Mouse (Mus musculus) adrenal gland, adult 8-10 months (tissue): Measurements from ENCODE around the gene Teddm1b. TPM values are rescaled to one million over a fixed set of nuclear protein-coding genes. Genes with fewer than 3 reads are reported as not detected.
A peak's percentile ranks its signal among the peaks of the same experiment; 100 is the strongest.
"Not testable (repeated sequence)": the region's sequence is repeated elsewhere in the genome, so short reads cannot be mapped to it uniquely, and the experiment has no call there.

Source experiments
- DNase-seq: peaks from one replicate; pipeline ENCODE4 v3.0.0; 2022
- total RNA-seq, 4 experiments: library from RNA; stranded (reverse); gene quantifications; 2 replicates each; pipeline ENCODE4 v1.2.4; 2022

The Teddm1b gene
- total RNA-seq, result under 1 TPM in 1 of 4 experiments, not detected in 3; 0.14 TPM

DNA sequence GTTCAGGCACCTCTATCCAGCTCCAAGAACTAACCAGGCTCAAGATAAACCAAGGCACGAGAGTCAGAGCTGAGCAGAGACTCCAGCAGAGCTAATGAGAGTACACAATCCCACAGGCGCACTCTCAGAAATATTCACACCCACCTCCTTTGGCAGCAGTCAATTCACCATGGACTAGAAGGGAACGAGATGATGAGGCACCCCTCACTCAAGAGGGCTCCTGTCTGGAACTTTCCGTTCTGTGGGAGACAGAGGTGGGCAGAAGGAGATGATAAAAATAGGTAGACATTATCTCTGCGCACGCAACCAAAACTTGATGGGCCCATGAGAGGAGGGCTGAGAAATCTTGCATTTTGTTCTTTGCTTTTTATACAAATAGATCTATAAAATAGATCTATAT lies at the start of gene Teddm1b:
Gene Teddm1b, plus strand, starts transcription at position 301 of the 400 bp plus-strand sequence.
- no peak for DNase-seq

DNA sequence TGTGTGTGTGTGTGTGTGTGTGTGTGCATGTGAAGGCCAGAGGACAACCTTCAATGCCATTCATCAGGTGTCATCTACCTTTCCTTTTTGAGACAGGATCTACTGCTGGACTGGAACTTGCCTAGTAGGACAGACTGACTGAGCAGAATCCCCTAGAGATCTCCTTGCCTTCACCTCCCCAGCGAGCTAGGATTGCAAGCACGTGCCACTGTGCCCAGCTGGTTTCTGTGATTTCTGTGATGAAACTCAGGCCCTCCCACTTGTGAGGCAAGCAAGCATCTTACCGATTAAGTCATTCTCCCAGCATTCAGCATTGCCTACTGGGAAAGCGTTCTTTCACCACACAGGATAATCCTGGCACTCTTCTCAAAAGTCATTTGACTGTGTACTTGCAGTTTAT lies 43.4 kb upstream of the Teddm1b start:
- peak; percentile 12 for DNase-seq

DNA sequence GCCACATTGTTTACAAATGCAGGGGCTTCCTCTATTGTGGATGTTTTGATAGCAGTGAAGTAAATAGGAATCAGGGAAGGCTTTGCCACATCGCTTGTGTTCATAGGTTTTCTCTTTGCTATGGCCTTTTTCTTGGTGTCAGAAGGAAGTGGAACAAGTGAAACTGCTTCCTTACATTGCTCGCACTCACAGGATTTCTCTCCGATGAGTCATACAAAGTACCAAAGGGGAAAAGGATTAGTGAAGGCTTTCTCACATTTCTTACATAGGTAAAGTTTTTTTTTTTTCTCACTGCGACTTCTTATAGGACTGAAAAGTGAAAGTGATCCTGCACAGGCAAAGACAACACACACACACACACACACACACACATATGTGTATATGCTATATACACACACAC lies 38.1 kb upstream of the Teddm1b start:
- no peak for DNase-seq

DNA sequence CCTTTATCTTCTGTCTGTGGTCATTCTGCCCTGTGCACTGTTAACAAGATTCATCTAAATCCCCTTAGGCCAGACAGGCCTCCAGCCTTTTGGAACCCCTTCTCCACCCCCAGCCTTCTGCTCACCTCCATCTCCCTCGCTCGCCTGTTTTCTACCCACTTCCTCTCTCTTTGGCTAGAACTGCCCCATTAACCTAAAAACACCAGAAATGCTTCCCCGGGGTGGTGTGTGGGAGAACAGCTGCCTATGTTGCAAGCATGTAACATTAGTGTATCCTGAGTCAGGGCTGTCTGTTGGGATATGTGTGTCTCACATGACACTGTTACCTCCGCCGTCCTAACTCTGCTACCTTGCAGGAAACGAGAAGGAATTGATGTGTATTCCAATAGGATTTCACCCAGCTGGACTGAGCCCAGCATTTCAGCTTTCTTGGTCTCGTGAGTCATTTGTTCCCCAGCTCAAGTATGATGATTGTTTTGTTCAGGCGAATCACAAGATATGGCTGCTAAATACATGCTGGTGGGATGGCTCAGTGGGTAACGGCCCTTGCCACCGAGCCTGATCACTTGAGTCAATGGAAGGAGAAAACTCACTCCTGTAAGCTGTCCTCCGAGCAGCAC lies 31.9 kb upstream of the Teddm1b start:
- no peak for DNase-seq

DNA sequence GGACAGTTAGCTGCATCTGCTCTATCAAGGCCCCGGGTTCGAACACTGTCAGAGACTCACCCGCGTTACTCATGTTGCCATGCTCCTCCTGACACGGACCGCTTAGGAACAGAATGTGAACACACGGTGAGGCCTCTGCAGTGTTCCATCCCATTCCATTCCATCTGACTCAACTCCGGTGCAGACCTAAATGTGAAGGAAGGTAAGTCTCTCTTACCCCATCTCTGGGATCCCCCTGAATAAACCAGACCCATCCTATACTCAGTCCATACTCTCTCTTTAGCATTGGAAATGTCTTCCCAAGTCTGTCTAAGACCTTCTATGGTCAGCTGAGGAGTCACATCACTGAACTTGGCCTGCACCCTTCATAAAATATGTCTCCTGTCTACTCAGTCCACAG lies 30.1 kb upstream of the Teddm1b start, which contains the start of gene Rgsl1:
Gene Rgsl1, minus strand, starts transcription at position 101 of the 400 bp plus-strand sequence.
- DNase-seq, result no peak

DNA sequence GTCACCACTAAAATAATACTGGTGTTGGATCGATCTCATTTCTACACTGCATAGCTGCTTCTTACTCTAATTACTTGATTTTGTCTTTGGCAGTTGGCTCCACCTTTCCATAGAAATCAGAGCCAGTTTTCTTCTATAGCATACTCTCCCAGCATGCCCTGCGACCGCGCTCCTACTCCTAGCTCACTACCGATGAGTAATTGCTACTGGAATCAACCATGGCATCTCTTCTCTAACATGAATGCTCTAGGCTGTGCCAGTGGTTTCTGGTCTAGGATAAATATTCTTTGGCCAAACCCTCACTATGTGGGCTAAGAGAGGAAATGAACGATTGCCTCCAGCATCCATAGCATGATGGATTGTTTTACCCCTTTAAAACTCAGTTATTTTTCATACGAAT lies 27.7 kb upstream of the Teddm1b start:
- DNase-seq, result no peak

DNA sequence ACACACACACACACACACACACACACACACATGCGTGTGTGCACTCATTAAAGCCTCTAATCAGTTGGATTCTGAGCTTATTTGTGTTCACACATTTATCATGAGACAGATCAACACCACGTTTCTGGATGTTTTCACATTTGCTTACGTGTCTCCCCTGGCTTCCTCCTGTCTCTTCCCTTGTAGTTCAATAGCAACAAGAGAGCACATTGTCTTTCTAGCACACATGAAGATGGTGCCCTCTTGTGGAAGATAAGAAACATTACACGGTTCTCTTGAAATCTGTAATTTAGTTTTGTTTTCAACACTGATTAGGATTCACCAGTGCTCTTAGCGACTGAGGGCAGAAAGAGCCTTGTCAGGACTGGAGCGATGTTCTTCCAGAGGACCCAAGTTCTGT lies 27.3 kb upstream of the Teddm1b start:
- no peak for DNase-seq

DNA sequence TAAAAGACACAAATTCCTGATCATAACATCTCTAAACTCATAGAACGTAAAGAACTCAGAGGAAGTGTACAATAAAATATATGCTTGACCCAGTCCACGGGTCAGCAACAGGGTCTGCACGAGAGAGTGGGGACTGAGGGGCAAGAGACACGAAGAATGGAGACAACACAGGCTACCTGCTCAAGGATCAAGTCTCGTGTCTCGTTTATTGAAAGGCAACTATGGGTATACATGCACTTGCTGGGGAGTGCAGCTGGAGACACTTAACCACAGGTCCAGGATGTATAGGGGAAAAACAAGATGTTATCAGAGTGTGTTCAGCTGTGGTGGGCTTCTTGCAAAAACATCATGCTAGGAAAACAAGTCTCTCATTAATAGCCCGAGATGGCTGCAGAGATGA lies 21.4 kb upstream of the Teddm1b start:
- not testable (repeated sequence) for DNase-seq

DNA sequence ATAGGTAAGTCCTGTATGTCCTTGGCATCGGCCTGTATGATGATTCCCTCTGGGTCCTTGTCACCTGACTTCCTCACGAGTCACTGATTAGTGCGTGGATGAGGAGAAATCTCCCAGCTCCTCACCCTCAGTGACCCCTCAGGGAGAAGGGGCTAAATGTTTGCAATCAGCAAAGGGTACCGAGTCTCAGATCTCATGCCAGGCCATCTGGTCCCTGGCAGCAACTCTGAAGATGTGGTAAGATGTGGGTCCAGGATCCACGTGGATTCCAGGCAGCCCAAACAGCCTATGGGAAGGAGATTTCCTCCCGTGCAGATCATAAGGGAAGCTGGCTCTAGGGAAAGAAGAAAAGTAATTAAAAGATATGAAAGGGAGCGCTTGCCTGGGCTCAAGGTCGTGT lies 18.2 kb upstream of the Teddm1b start:
- no peak for DNase-seq

DNA sequence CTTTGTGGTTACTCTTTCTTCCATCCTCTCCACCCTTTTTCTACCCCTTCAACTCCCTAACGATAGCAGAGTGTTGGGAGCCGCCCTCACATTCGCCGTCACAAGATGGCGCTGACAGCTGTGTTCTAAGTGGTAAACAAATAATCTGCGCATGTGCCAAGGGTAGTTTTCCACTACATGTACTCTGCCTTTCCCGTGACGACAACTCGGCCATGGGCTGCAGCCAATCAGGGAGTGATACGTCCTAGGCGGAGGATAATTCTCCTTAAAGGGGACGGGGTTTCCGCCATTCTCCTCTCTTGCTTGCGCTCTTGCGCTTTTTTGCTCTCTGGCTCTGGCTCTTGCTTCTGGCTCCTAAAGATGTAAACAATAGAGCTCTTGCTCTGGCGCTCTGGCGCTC lies 6.2 kb downstream of the Teddm1b start:
- not testable (repeated sequence) for DNase-seq

DNA sequence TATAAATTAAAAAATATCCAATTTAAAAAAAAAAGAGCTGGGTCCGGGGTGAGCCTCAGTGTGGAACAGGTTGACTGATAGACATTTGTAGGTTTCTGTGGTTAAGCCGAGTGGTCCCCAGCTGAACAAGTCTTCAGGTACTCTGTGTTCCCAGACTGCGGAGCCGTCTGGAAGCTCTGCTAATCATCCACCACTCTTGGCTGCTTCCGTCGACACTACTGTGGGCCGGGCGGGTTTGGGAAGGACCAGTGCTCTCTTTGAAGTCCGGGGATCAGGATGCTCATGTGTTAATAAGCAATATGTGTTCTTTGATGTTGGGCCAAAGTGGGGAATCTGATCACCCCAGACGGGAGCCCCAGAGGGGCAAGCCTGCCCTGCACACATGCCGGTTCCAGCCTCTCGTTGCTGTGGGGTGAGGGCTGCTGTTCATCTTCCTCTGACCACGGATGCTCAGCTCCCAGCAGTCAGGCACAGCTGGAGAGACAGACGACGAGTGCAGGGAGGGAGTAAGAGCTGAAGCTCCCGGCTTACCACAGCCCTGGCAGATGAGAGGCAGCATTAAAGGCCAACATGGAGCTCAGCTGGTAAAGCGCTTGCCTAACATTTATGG lies 12.0 kb downstream of the Teddm1b start:
- DNase-seq, result no peak

DNA sequence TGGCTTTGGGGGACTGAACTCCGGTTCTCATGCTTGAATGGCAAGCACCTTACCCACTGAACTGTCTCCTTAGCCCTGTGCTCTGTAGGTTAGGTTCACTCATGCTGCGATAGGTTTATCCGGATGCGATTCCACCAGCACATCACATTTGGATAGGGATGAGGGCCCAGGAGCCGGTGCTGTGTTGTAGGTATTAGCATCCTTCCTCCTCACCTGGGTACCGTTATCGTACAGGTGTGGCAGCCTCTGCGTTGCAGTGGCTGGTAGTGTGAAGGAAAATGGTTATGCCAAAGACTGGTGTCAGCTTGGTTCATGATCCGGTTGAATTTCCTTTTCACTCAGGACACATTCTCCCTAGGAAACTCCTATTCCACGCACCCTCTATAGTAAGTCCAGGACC lies 16.0 kb downstream of the Teddm1b start:
- no peak for DNase-seq

DNA sequence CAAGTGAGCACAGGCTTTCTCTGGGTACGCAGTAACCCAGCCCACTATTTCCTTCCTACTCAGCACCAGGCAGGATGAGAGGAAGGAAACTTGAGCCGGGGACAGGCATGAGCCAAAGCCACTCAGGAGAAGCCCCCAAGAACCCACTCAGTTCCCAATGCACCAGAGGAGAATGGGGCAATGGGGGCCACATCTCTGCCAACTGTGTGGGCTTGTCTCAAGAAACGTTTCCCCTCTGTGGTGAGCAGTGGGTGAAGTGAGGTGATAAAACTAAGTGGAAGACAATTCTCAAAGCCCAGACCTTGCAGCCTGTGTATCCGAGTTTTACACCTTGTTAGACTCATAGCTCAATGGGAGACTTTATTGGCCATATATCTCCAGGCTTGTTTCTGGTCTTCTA lies 17.3 kb downstream of the Teddm1b start, which contains the start of gene Teddm1a:
Gene Teddm1a, plus strand, starts transcription at position 301 of the 400 bp plus-strand sequence.
- no peak for DNase-seq

DNA sequence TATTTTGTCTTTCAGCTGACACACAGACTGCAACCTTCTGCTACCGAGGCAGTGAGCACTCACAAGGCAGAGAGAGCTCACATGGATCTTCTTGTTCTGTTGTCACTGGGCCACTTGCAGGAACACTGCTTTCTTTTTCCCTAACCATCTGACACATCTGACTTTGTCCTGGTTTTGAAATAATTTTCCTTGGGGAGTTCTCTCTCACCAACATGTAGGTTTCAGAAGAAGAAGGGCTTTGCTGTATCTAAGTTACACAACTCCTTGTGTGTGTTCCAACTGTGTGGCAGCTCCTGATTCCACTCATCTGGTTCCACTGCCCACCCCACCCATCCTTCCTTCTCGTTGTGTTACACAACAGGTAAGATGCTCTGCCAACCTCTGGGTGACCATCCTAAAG lies 19.6 kb downstream of the Teddm1b start:
- no peak for DNase-seq

DNA sequence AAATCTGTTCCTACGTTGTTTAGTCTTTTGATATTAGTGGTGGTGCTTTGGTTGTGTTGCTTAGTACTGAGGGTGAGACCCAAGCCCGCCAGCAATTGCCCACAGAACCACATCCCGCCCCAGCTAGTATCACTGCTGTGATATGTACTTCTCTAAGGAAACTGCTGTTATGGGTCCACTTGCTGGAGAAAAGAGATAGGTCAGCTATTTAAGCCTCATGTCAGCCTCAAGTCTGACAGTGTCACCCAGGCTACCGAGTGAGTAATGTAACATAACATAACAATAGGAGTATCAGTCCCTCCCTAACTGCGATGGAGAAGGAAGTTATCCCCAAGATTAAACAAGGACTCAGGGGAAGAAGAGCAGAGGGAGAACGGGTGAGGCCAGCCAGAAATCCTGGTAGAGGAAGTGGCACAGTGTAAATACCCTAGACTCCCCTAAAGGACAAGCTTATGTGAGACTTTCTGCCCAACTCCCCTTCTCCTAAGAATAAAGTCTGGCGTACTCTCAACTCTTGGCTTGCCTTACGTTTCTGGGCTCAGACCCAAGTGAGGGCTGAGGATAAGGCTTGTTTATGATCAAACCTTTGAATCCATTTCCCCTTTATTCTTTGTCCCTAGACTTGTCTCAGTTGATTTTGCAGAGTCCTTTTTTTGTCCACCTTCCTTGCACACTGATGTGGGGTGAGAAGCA lies 20.2 kb downstream of the Teddm1b start:
- DNase-seq, result no peak

DNA sequence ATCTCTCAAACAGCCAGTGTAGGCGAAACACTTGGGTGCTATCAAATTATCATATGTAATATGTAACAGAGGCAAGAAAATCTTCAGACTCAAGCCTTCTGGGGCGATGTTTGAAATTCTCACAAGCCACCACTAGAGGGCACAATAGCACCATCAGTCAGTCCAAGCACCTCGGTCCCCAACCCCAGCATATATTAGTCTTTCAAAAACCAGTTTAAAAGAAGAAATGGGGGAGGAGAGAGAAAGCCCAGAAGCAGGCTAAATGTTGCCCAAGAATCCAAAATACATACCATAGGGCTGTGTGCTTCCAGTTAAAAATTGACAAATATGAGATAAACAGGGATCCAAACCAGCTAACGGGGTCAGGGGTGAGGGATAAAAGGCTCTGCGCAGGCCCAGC lies 20.8 kb downstream of the Teddm1b start:
- peak; percentile 48 for DNase-seq

DNA sequence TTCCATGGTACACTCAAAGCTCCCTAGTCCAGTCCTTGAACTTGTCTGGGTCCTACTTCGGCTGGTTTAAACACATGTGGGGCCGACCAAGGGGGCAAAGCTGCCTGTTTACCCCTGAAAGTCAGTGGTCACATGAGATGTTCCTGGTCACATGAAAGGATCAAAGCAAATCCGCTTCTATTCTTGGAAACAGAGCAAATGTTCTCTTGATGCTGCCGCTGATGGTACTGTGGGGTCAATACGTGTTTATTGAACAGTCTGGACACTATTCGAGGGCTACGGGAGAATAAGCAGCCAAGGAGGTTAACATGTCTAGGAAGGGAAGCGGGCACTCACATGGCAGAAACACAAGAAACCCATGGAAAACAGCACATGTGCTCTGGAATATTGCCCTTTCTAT lies 23.1 kb downstream of the Teddm1b start:
- no peak for DNase-seq

DNA sequence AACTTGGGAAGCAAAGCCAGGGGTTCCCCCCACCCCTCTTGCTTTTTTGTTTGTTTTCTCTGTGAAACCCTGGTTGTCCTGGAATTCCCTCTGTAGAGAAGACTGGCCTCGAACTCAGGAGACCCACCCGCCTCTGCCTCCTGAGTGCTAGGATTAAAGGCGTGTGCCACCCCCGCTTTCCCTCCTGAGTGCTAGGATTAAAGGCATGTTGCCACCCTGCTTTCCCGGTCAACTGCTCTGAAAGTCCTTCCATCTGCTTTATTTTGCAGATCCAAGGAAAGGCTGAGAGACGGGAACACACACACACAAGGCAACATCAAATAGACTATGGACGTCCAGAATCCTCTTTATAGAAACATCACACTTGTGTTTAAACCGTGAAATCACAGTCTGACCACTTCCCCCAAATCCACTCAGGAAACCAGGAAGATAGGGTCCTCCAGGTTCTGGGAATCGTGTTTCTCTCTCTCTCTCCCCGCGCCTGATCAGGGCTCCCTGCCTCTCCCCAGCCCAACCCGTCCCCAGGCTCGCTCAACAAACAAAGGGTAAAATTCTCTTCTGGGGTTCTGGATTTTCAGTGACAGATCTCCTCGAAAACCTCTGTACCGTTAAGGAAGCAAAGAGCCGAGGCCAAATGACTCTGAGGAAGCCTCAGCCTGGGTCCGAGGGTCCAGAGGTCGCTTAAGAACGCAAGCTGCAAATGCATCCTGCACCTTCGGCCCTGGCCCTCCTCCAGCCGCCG lies 25.0 kb downstream of the Teddm1b start:
- no peak for DNase-seq

DNA sequence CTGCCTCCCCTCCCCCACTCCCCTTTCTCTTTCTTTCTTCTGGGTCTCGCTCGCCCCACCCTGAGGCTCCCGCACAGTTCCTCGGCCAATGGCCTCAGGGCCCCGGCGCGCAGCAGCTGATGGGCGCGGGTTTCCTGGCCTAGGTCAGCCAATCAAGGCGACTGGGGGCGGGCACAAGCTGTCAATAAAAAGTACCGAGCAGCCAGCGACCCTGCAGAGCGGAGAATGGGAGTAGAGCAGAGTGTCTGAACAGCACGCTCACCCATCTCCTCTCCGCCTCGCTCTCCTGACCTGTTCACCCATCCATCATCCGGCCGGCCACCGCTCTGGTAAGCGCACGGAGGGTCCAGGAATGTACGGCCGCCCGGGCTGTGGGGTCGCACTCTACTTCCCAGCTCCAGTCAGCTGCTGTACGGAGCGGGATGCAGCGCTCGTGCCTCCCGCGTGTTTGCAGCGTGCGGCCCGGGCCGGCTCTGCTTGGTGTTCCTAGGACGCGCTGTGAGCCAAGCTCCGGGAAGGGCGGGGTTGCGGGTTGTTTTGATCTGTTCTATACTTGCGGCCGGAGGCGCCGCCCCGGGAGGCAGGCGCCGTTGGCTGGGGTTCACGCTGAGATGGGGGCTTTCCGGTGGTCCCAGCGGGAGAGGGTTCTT lies 25.7 kb downstream of the Teddm1b start, which contains the start of the genes Glul and Teddm2:
Gene Glul, plus strand, starts transcription at position 214 of the 650 bp plus-strand sequence.
Gene Teddm2, minus strand, starts transcription at position 498 of the 650 bp plus-strand sequence.
- DNase-seq, result peak; percentile 97

DNA sequence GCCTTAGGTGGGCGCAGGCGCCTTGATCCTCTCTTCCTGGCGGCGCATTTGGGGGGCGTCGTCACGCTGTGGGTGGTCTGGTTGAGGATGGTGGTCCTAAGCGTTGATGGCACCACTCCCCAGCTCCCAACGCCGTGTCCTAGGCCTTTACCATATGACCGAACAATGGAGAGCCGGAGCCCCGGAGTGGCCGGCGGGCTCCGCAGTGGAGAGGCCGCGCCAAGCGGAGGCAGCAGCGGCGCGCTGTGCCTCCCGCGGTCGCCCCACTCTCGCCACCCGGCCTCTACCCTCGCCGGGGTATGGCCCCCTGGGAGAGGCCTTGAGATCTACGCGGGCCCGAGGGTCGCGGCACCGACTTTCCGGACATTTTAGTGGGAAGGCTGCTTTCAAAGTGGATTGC lies 26.2 kb downstream of the Teddm1b start:
- DNase-seq, result no peak

DNA sequence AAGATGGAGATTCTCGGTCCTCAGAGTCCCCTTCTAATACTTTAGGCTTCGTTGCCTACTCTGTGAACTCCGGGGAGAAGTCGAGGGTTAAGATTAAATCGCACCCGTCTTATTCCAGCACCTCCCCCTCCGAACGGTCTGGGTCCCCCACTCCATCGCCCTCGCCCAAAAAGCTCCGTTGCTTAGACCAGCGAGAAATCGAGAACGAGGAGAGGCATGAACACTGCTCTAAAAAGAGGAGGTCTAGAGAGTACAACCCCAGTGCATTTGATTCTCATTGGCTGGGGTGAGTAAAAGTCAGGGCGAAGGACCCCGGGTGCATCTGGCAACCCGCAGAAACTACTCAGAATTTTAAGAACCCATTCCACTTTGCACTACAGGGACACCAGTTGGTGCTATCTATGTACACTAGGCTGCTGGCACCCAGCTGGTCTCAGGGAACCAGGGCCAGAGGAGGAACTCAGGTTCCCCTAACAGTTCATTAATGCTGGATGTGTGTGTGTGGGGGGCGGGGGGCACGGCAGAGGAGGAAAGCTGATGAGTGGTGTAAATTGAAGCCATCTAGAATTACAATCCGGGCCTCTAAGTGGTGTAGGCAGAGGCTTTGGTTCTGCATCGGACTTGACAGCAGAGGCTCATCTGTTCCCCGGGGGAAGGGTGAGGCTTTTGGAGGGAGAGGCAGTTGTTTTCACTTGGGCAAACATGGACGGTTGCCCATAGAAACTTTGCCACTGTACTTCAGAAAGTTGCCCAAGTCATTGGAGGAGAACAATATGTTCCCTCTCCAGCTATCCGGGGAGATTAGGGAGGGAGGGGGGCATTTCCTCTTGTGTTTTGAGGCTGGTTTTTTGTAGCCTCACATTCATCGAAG lies 26.9 kb downstream of the Teddm1b start:
- DNase-seq, result peak; percentile 37
